Mouse (Mus musculus) liver, embryonic 11.5 days (tissue): ENCODE measurements at regions not wholly inside any gene's neighbourhood (a gene's known extent, or its start where the extent isn't known, plus 50 kb on each side); places are given as distances from the start of the nearest gene placed in this dataset.

Experiments used
- ATAC-seq: fragments of 200-750 bp; cut with Nextera tagmentation; replicated peaks from 2 replicates; pipeline ENCODE4 v1.8.0; 2017; ENCODE audit warnings: moderate number of reproducible peaks, mild to moderate bottlenecking, moderate TSS enrichment, moderate library complexity; ENCODE audit not compliant: low FRiP score
- DNase-seq: peaks from one replicate; pipeline ENCODE4 v3.0.0-alpha.2; 2017; ENCODE audit warnings: low spot score
- H3K27ac ChIP-seq: fragments of 300-500 bp; sonication (generic); 2 replicates; pipeline ENCODE4 v1.5.1; 2014; ENCODE audit warnings: mild to moderate bottlenecking, low read depth, low read length, control low read depth
- H3K27me3 ChIP-seq: fragments of 300-500 bp; sonication (generic); replicated peaks from 2 replicates; pipeline ENCODE4 v1.6.1; 2014; ENCODE audit warnings: low read length, mixed read lengths; ENCODE audit not compliant: control insufficient read depth, insufficient read depth
- H3K36me3 ChIP-seq: fragments of 300-500 bp; sonication (generic); 2 replicates; pipeline ENCODE4 v1.6.1; 2014; ENCODE audit warnings: mild to moderate bottlenecking, low read length, moderate library complexity, mixed read lengths; ENCODE audit not compliant: control insufficient read depth, insufficient read depth
- H3K4me1 ChIP-seq: fragments of 300-500 bp; sonication (generic); replicated peaks from 2 replicates; pipeline ENCODE4 v1.6.1; 2014; ENCODE audit warnings: low read length, mixed read lengths; ENCODE audit not compliant: control insufficient read depth, insufficient read depth
- H3K4me2 ChIP-seq: fragments of 300-500 bp; sonication (generic); 2 replicates; pipeline ENCODE4 v1.6.1; 2014; ENCODE audit warnings: mild to moderate bottlenecking, control low read depth, moderate library complexity
- H3K4me3 ChIP-seq: fragments of 300-500 bp; sonication (generic); 2 replicates; pipeline ENCODE4 v1.5.1; 2014; ENCODE audit warnings: low read depth, low read length, control low read depth
- H3K9ac ChIP-seq: fragments of 300-500 bp; sonication (generic); 2 replicates; pipeline ENCODE4 v1.6.1; 2014; ENCODE audit warnings: low read depth, low read length, control low read depth
- H3K9me3 ChIP-seq: fragments of 300-500 bp; sonication (generic); 2 replicates; pipeline ENCODE4 v1.6.1; 2016; ENCODE audit warnings: low read length, inconsistent platforms, mixed read lengths; ENCODE audit not compliant: control insufficient read depth
- WGBS: fragments of 180-500 bp; shearing (Covaris S2); extraction: QIAGEN DNeasy Blood & Tissue Kit; methylation state at CpG from one replicate; pipeline ENCODE4 v1.1.7; 2014; 5-methylcytosine and 5-hydroxymethylcytosine counted together

GRCm38 (mm10) chr10:43684247-43685033 lies 106.4 kb downstream of the Cd24a start:
- peaks cover 11% of the 10 kb centered on the region for H3K27me3 ChIP-seq
- peaks cover 3% of the 10 kb centered on the region; the same call in 1 of the 2 replicates for H3K4me1 ChIP-seq
- H3K36me3 ChIP-seq: no peaks in the 10 kb centered on the region
- DNase-seq: no peak
- WGBS: 53% methylated on average over 12 of the region's 12 CpGs
- no peak overlapping the region for H3K9ac ChIP-seq
- H3K4me3 ChIP-seq: no peak overlapping the region
- H3K27ac ChIP-seq: no peak overlapping the region
- ATAC-seq: no peak
- H3K4me2 ChIP-seq: no peak overlapping the region
- no peaks in the 10 kb centered on the region for H3K9me3 ChIP-seq

- no peak for DNase-seq
These were observed 111.3 kb downstream of the Cd24a start for GRCm38 (mm10) chr10:43689161-43689913.

GRCm38 (mm10) chr10:43689914-43690316 lies 111.8 kb downstream of the Cd24a start:
- Histone ChIP-seq H3K27ac (no peak overlapping the region), H3K4me1 (peaks cover 3% of the 10 kb centered on the region; the same call in 1 of the 2 replicates), H3K4me3 (no peak overlapping the region), H3K4me2 (no peak overlapping the region), H3K27me3 (peaks cover 13% of the 10 kb centered on the region), H3K9ac (no peak overlapping the region), H3K9me3 (no peaks in the 10 kb centered on the region), H3K36me3 (no peaks in the 10 kb centered on the region)
- 37% methylated on average over 8 of the region's 8 CpGs for WGBS
- ATAC-seq (no peak), DNase-seq (no peak)

More at GRCm38 (mm10) chr10:43689161-43689913, 111.3 kb downstream of the Cd24a start:
- Histone ChIP-seq H3K4me3 (no peak overlapping the region), H3K9ac (no peak overlapping the region), H3K36me3 (no peaks in the 10 kb centered on the region), H3K9me3 (no peaks in the 10 kb centered on the region), H3K4me2 (no peak overlapping the region), H3K27ac (no peak overlapping the region), H3K27me3 (peaks cover 13% of the 10 kb centered on the region), H3K4me1 (peaks cover 3% of the 10 kb centered on the region; the same call in 1 of the 2 replicates)
- ATAC-seq: no peak
- WGBS: 18% methylated on average over 10 of the region's 10 CpGs

GRCm38 (mm10) chr10:43693974-43694373 lies 115.9 kb downstream of the Cd24a start:
- H3K36me3 ChIP-seq: no peaks in the 10 kb centered on the region
- no peak overlapping the region for H3K27ac ChIP-seq
- ATAC-seq: no peak
- H3K4me2 ChIP-seq: no peak overlapping the region
- H3K4me1 ChIP-seq: peaks cover 3% of the 10 kb centered on the region; the same call in 1 of the 2 replicates
- no peaks in the 10 kb centered on the region for H3K9me3 ChIP-seq
- 50% methylated on average over 5 of the region's 5 CpGs for WGBS
- H3K27me3 ChIP-seq: peaks cover 6% of the 10 kb centered on the region
- no peak for DNase-seq
- H3K4me3 ChIP-seq: no peak overlapping the region
- no peak overlapping the region for H3K9ac ChIP-seq

GRCm38 (mm10) chr10:43694508-43694907 lies 116.4 kb downstream of the Cd24a start:
- ATAC-seq: no peak
- no peaks in the 10 kb centered on the region for H3K9me3 ChIP-seq
- no peaks in the 10 kb centered on the region for H3K36me3 ChIP-seq
- no peak for DNase-seq
- no peak overlapping the region for H3K4me2 ChIP-seq
- H3K4me1 ChIP-seq: no peaks in the 10 kb centered on the region
- no peak overlapping the region for H3K4me3 ChIP-seq
- H3K9ac ChIP-seq: no peak overlapping the region
- 29% methylated on average over 6 of the region's 6 CpGs for WGBS
- H3K27ac ChIP-seq: no peak overlapping the region
- H3K27me3 ChIP-seq: peaks cover 2% of the 10 kb centered on the region

- Histone ChIP-seq H3K4me2 (no peak overlapping the region), H3K36me3 (no peaks in the 10 kb centered on the region), H3K9me3 (no peaks in the 10 kb centered on the region), H3K27me3 (no peaks in the 10 kb centered on the region; the same call in 1 of the 2 replicates), H3K4me1 (no peaks in the 10 kb centered on the region), H3K4me3 (no peak overlapping the region), H3K9ac (no peak overlapping the region), H3K27ac (no peak overlapping the region)
- no peak for ATAC-seq
- WGBS: 70% methylated on average over 10 of the region's 10 CpGs
- DNase-seq: no peak
These were observed 117.4 kb downstream of the Cd24a start for GRCm38 (mm10) chr10:43695470-43695869.

- H3K27ac ChIP-seq: no peak overlapping the region
- ATAC-seq (no peak), DNase-seq (no peak)
- 82% methylated on average over 2 of the region's 2 CpGs for whole genome bisulfite sequencing
- no peaks in the 10 kb centered on the region for H3K27me3 ChIP-seq
- no peaks in the 10 kb centered on the region for H3K4me1 ChIP-seq
- H3K4me2 ChIP-seq: no peak overlapping the region
- H3K9ac ChIP-seq: no peak overlapping the region
- H3K36me3 ChIP-seq: no peaks in the 10 kb centered on the region
- H3K4me3 ChIP-seq: no peak overlapping the region
- H3K9me3 ChIP-seq: no peaks in the 10 kb centered on the region
These were observed 119.8 kb downstream of the Cd24a start for GRCm38 (mm10) chr10:43697917-43698316.

GRCm38 (mm10) chr10:43700371-43701289 lies 122.5 kb downstream of the Cd24a start:
- Histone ChIP-seq H3K9ac (no peak overlapping the region), H3K4me3 (no peak overlapping the region), H3K9me3 (no peaks in the 10 kb centered on the region), H3K27ac (no peak overlapping the region), H3K36me3 (no peaks in the 10 kb centered on the region), H3K27me3 (no peaks in the 10 kb centered on the region), H3K4me2 (no peak overlapping the region), H3K4me1 (no peaks in the 10 kb centered on the region)
- no peak for ATAC-seq
- 81% methylated on average over 13 of the region's 13 CpGs for WGBS
- DNase-seq: no peak
